Mouse (Mus musculus): Measurements from ENCODE around the gene Actr2. TPM values are rescaled to one million over a fixed set of nuclear protein-coding genes. Genes with fewer than 3 reads are reported as not detected.
A peak's percentile ranks its signal among the peaks of the same experiment; 100 is the strongest.

Actr2 gene
- total RNA-seq, 2 experiments from 2014 or later = 258 to 277 TPM

GRCm38 (mm10) chr11:20112006-20112740, 540 bp downstream of the Actr2 start:
- intact Hi-C loops (cut with DNase I) = loop anchor here (2.0 to 5.0 kb wide), 2 partner anchors 90 to 221 kb away; partner anchors contain the start of genes Rab1a and Slc1a4
- peak overlapping the region; percentile 86 for H3K27ac ChIP-seq
- TF ChIP-seq CTCF (IDR thresholded peaks at IDR 0.05) = no peak
- peak; percentile 59 to 67 for DNase-seq (ENCODE audit: extremely low spot score in 1 of 2, low spot score in 2 of 2)
- H3K4me3 ChIP-seq = peak overlapping the region; percentile 78

- TF ChIP-seq CTCF (IDR thresholded peaks at IDR 0.05) = no peak
- intact Hi-C loops (cut with DNase I) = no loop called here
- Histone ChIP-seq H3K4me3 (no peak overlapping the region), H3K27ac (no peak overlapping the region)
- DNase-seq (ENCODE audit: extremely low spot score in 1 of 2, low spot score in 2 of 2) = no peak
Measured at GRCm38 (mm10) chr11:20108151-20108550, 4.6 kb downstream of the Actr2 start.

- intact Hi-C loops (cut with DNase I) = no loop called here
- DNase-seq (ENCODE audit: extremely low spot score in 1 of 2, low spot score in 2 of 2) = no peak
- Histone ChIP-seq H3K27ac (no peak overlapping the region), H3K4me3 (no peak overlapping the region)
- TF ChIP-seq CTCF (IDR thresholded peaks at IDR 0.05) = no peak
Measured at GRCm38 (mm10) chr11:20107683-20108082, 5.0 kb downstream of the Actr2 start.

DNA sequence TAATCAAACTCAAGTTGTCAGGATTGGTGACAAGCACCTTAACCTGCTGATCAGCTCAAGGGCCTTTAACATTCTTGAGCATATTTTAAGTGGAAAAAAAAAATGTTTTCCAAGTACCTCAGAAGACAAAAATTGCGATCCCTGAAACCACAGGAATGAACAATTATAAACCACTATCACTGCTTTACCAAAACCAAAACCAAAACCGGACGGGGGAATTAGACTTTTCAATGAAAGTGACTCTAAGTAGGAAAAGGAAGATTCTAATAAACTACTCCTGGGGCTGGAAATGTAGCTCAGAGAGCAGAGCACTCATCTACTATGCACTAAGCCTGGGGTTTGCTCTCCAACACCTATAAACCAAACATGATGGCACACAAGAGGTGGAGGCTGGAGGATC, 5.8 kb downstream of the Actr2 start:
- Histone ChIP-seq H3K27ac (no peak overlapping the region), H3K4me3 (no peak overlapping the region)
- intact Hi-C loops (cut with DNase I) = no loop called here
- TF ChIP-seq CTCF (IDR thresholded peaks at IDR 0.05) = no peak
- DNase-seq (ENCODE audit: extremely low spot score in 1 of 2, low spot score in 2 of 2) = no peak

DNA sequence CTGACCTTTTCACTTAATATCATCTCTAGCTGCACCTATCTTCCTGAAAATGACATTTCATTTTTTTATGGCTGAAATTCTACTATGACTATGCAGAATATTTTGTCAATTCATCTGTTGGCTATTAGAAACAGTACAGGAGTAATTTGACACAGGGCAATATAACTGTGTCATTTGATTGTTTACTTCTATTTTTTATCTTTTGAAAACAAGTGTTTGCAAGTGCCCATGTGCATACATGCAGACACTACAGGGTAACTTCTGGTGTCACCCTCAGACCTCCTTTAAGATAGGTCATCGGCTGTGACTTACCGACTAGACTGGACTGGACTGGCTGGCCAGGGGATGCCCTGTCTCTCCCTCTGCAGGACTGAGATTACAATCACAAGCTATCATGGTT, 8.8 kb downstream of the Actr2 start:
- Histone ChIP-seq H3K27ac (no peak overlapping the region), H3K4me3 (no peak overlapping the region)
- intact Hi-C loops (cut with DNase I) = no loop called here
- no peak for TF ChIP-seq CTCF (IDR thresholded peaks at IDR 0.05)
- no peak for DNase-seq (ENCODE audit: extremely low spot score in 1 of 2, low spot score in 2 of 2)

- intact Hi-C loops (cut with DNase I) = no loop called here
- H3K27ac ChIP-seq = no peak overlapping the region
- no peak for DNase-seq (ENCODE audit: extremely low spot score in 1 of 2, low spot score in 2 of 2)
- H3K4me3 ChIP-seq = no peak overlapping the region
- TF ChIP-seq CTCF (IDR thresholded peaks at IDR 0.05) = no peak
Measured at GRCm38 (mm10) chr11:20086306-20086705, 26.4 kb downstream of the Actr2 start.

DNA sequence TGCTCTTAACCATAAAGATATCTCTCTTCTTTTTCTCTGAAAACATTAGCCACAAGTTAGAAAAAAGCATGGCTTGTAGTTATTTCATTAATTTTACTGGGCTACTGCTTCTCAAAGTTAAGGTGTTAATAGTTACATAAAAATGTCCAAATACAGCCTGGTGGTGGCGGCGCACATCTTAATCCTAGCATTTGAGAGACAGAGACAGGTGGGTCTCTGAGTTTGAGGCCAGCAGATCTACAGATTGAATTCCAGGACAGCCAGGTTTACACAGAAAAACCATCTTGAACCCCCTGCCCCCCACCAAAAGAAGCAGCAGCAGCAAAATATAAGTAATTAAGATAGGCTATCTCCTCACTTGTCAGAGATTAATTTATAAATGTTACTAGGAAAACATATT, 27.1 kb downstream of the Actr2 start:
- H3K27ac ChIP-seq = no peak overlapping the region
- TF ChIP-seq CTCF (IDR thresholded peaks at IDR 0.05) = no peak
- H3K4me3 ChIP-seq = no peak overlapping the region
- DNase-seq (ENCODE audit: extremely low spot score in 1 of 2, low spot score in 2 of 2) = no peak
- intact Hi-C loops (cut with DNase I) = no loop called here

DNA sequence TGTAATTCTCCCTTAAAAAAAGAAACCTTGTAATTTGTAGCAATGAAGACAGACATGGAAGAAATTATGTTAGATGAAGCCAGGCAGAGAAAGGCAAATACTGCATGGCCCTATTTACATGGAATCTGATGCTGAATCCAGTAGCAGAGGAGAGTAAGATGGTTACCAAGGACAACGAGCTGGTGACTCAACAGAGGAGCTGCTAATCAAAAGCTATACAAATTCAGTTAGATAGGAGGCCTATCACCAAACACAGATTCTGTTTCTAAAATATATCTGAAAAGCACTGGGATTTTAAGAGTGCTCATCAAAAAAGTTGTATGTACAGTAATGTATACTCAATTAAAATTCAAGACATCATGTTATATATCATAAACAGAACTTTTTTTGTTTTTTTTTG, 37.3 kb downstream of the Actr2 start:
- no peak for DNase-seq (ENCODE audit: extremely low spot score in 1 of 2, low spot score in 2 of 2)
- TF ChIP-seq CTCF (IDR thresholded peaks at IDR 0.05) = no peak
- Histone ChIP-seq H3K4me3 (no peak overlapping the region), H3K27ac (no peak overlapping the region)
- intact Hi-C loops (cut with DNase I) = no loop called here

DNA sequence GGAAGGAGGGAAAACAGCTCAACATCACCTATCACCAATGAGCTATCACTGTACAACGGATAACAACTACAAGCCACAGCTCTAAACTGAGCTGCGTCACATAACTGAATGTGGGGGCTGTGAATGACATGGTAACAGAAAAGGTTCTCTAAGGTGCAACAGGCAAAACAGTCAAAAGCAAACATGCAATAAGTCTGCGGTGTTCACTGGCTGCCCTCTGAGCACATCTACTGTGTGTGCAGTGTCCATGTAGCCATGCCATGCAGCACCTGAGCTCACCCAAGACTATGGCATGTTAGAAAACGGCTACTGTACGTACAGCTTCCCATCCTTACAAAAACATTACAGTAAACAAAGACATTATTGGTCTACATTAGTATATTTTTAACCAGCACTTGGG, 39.9 kb downstream of the Actr2 start:
- no peak for TF ChIP-seq CTCF (IDR thresholded peaks at IDR 0.05)
- Histone ChIP-seq H3K27ac (no peak overlapping the region), H3K4me3 (no peak overlapping the region)
- intact Hi-C loops (cut with DNase I) = loop anchor here (1.0 to 2.0 kb wide), 3 partner anchors 152 to 250 kb away; no protein-coding TSS in a partner anchor
- no peak for DNase-seq (ENCODE audit: extremely low spot score in 1 of 2, low spot score in 2 of 2)

- Histone ChIP-seq H3K4me3 (no peak overlapping the region), H3K27ac (no peak overlapping the region)
- intact Hi-C loops (cut with DNase I) = loop anchor here (1.0 to 2.0 kb wide), 3 partner anchors 151 to 249 kb away; no protein-coding TSS in a partner anchor
- DNase-seq (ENCODE audit: extremely low spot score in 1 of 2, low spot score in 2 of 2) = no peak
- TF ChIP-seq CTCF (IDR thresholded peaks at IDR 0.05) = peak; percentile 82
Measured at GRCm38 (mm10) chr11:20072174-20072573, 40.5 kb downstream of the Actr2 start.

- Histone ChIP-seq H3K27ac (no peak overlapping the region), H3K4me3 (no peak overlapping the region)
- intact Hi-C loops (cut with DNase I) = no loop called here
- TF ChIP-seq CTCF (IDR thresholded peaks at IDR 0.05) = no peak
- DNase-seq (ENCODE audit: extremely low spot score in 1 of 2, low spot score in 2 of 2) = no peak
Measured at GRCm38 (mm10) chr11:20068346-20069004, 44.2 kb downstream of the Actr2 start.

- Histone ChIP-seq H3K27ac (no peak overlapping the region), H3K4me3 (no peak overlapping the region)
- intact Hi-C loops (cut with DNase I) = no loop called here
- no peak for DNase-seq (ENCODE audit: extremely low spot score in 1 of 2, low spot score in 2 of 2)
- TF ChIP-seq CTCF (IDR thresholded peaks at IDR 0.05) = peak; percentile 50
Measured at GRCm38 (mm10) chr11:20067521-20067920, 45.2 kb downstream of the Actr2 start.

Measured in left cerebral cortex, adult 2 months (tissue).